Mouse (Mus musculus) regulatory T cell (primary cell): ENCODE measurements around the gene Zdhhc9.

Experiments
- in situ Hi-C: fragments of 300-600 bp; cut with MboI, MseI; formaldehyde crosslinking; loops from one replicate; pipeline ENCODE4 v1.15.1; 2025; ENCODE audit warnings: high pct_unique_total_duplicates

The Zdhhc9 gene

DNA sequence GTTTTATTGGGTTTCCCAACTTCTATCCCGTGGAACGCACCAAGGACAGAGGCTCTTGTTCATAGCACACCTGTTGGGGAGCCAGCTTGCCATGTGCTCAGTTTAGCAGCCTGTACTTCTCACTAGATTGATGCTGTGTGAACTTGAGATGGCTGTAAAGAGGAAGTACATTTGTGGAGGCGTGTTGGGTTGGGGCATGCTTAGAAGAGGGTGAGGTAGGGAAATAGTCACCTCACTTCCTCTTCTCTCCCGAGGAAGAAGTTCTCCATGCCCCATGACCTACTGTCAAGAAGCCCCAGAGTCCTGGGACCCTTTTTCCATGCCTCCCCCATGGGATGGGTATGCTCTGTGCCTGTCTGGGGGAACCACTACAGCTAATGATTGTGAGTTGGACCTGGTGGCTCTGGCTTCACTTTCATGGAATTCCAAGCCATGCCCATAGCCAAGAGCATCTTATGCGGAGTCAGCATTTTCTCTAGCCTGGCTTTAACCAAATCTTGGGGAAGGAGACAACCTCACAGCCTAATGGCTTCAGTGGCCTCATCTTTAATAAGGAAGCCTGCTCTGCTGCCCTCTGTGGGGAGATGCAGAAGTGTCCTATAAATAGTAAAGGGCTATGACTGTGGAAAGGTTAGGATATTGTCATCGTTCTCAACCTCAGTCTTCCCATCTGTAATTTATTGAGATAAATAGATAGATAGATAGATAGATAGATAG is 81.0 kb downstream of the Zdhhc9 start:
- in situ Hi-C loops = no loop called here

DNA sequence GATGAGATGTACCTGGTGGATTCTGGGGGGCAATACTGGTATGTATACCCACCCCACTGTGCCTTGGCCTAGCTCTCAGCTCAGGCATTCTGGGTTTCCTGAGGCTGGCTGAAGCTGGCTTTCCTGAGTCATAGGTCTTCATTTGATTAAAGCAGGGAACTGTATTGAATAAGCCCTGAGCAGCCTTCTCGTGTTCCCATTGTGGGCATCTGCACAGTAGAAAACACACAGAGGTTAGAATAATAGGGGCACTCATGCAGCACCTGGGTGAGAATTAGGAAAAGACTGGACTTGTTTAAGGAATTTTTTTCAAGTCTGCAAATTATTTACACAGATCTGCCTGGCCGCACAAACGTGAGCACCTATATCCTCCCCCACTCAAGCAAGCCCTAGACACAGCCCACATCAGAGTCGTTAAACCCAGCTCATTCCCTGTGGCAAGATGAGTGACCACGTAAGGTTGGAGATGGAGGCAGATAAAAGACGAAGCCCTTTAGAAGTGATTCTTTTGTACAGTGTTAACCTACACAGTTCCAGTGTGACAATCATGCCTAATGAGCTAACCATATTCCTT is 81.7 kb downstream of the Zdhhc9 start:
- in situ Hi-C loops = no loop called here

DNA sequence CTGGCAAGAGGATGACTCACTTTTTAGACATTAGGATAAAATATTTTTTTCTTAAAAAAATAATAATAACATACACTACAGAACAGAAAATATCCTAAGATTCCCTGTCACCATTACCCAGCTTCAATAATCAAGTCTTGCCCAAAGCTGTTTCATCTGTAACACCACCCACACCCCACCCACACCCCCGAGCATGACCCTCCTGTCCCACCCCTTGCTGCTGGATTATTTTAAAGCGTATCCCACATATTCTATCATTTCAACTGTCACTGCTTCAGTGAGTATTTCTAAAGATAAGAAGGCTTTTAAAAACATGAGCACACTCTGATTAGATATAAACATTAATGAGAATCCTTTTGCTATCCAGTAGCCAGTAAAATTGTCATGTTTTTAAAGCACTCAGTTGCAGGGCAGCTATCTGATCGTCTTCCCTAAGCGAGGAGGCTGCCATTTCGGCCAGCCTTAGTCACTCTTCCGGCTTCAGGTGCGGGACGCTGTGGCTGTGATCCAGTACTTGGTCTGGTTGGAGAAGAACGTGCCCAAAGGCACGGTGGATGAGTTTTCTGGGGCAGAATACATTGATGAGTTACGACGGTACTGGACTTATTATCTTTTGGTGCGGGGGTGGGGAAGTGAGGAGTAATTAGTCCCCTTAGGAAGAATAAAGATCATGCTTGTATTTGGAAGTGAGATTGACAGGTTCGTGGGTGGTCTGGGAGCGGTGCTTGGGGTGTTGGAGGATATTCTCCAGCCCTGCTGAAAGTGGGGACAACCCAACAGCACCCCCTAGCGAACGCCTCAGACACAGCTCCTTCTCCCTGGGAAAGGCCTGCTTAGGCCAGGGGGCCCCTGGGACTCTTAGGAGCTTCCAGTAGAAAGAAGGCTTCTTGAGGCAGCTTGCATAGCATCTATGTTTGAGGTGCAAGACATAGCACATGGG is 84.3 kb downstream of the Zdhhc9 start:
- in situ Hi-C loops = no loop called here
